Mouse (Mus musculus): ENCODE measurements around the gene Pik3r6. TPM values are rescaled to one million over a fixed set of nuclear protein-coding genes. Genes with fewer than 3 reads are reported as not detected.

The Pik3r6 gene
- total and polyA plus RNA-seq, 2 experiments from 2014 or later = 1.3 to 1.5 TPM

DNA sequence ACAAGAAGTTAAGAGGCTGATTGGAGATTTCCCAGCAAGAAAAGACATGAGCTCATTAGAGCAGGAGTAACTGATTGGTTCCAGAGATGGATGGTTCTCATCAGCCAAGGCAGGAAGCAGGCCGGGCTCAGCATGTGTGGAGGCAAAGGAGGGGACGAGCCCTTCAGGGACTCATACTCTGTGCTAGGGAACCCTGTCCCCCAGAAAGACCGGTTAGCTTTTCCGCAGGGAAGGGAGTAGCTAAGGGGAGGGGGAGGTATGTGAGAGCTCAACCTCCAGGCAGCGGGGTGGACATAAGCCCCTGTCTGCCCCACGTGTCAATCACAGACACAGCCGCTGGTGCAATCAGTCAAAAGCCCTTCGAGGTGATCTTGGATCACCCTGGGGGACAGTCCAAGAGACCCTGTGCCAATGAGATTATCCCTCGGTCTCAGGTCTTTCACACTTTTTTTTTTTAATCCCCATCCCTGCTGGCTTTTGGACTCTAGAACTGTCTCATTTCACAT lies 98.7 kb downstream of the Pik3r6 start:
- 17% methylated on average over 9 of the region's 9 CpGs for WGBS
- Histone ChIP-seq H3K27ac (no peak overlapping the region), H3K4me1 (ENCODE audit: insufficient read depth, low read length) (peaks cover 9% of the 10 kb centered on the region; the same call in 1 of the 2 replicates), H3K9ac (replicated peaks; ENCODE audit: low read length) (no peak overlapping the region), H3K27me3 (ENCODE audit: insufficient read depth, low read length) (no peaks in the 10 kb centered on the region), H3K9me3 (ENCODE audit: low read length) (no peaks in the 10 kb centered on the region), H3K4me2 (ENCODE audit: low read depth, low read length) (no peak overlapping the region), H3K36me3 (ENCODE audit: insufficient read depth, low read length) (no peaks in the 10 kb centered on the region), H3K4me3 (ENCODE audit: low read length) (no peak overlapping the region)
- TF ChIP-seq CTCF (IDR thresholded peaks at IDR 0.05; ENCODE audit: low read depth) = no peak
- DNase-seq (ENCODE audit: low spot score) (peak; percentile 50), ATAC-seq (0 out of 2 replicates have a peak, but pooled peaks have one; percentile 29)

Other genes starting within 250 kb of the Pik3r6 start
- gene Ntn1, start 102.2 kb upstream of the Pik3r6 start, total RNA-seq (2014; rRNA removed) = 81.7 and 101 TPM in 2 replicates
- gene Ntn1, start 102.2 kb upstream of the Pik3r6 start, polyA plus RNA-seq (2015; fragmentation: Nextera tagmentation; extraction: Ambion mirVana) = 13.8 and 14.3 TPM in 2 replicates
- 1.4 and 2.5 TPM in 2 replicates for gene Pik3r5, start 70.9 kb upstream of the Pik3r6 start, total RNA-seq (2014; rRNA removed)
- 0.34 and 0.65 TPM in 2 replicates for gene Pik3r5, start 70.9 kb upstream of the Pik3r6 start, polyA plus RNA-seq (2015; fragmentation: Nextera tagmentation; extraction: Ambion mirVana)
- 0.10 TPM in 1 of 2 replicates, not detected in the other for gene Mfsd6l, start 53.2 kb downstream of the Pik3r6 start, total RNA-seq (2014; rRNA removed)
- gene Mfsd6l, start 53.2 kb downstream of the Pik3r6 start, polyA plus RNA-seq (2015; fragmentation: Nextera tagmentation; extraction: Ambion mirVana) = 0.11 TPM in 2 replicates
- 0.25 TPM in 1 of 2 replicates, not detected in the other for gene Ccdc42, start 84.0 kb downstream of the Pik3r6 start, total RNA-seq (2014; rRNA removed)
- 0.28 and 0.44 TPM in 2 replicates for gene Ccdc42, start 84.0 kb downstream of the Pik3r6 start, polyA plus RNA-seq (2015; fragmentation: Nextera tagmentation; extraction: Ambion mirVana)
- 185 and 212 TPM in 2 replicates for gene Myh10, start 188.5 kb downstream of the Pik3r6 start, total RNA-seq (2014; rRNA removed)
- gene Myh10, start 188.5 kb downstream of the Pik3r6 start, polyA plus RNA-seq (2015; fragmentation: Nextera tagmentation; extraction: Ambion mirVana) = 64.4 and 69.9 TPM in 2 replicates

Data from hindbrain, postnatal 0 days (tissue).